Mouse (Mus musculus) kidney, adult 2 months (tissue): ENCODE data around the gene Tbcd.

ENCODE experiments used
- CTCF ChIP-seq: fragments of 200-500 bp; conservative IDR thresholded peaks from 2 replicates; pipeline ENCODE4 v1.5.1; 2011; ENCODE audit warnings: low read depth, mild to moderate bottlenecking, control low read depth, low read length, moderate library complexity, mixed read lengths; ENCODE audit not compliant: insufficient read depth, insufficient read length
- POLR2A ChIP-seq: fragments of 200-500 bp; IDR thresholded peaks from one replicate; pipeline ENCODE4 v1.6.1; 2011; ENCODE audit warnings: low read depth, low read length, control low read depth

GRCm38 (mm10) chr11:121437236-121437635 lies 14.5 kb upstream of the Tbcd start:
- TF ChIP-seq CTCF (no peak), POLR2A (no peak)
